Comparison of ENCODE assay signal across 19 mouse cellular contexts in genomic region chr5:89646940-89647339, GRCm38 (mm10).
A peak's percentile ranks its signal among the peaks of the same experiment; 100 is the strongest.
DNase-seq lines count a peak whose midpoint lies in the region; ATAC-seq and TF ChIP-seq lines count a peak whose summit lies in the region.
"Had no signal": no experiment of that assay in that cellular context is flagged by ENCODE, and none has a peak within 500 bp of the region (broad histone marks: within the 10 kb centered on the region; RNA-seq: fewer than 3 reads in every experiment).

No protein-coding gene starts in this region.

- H3K4me2 ChIP-seq in lung, postnatal 0 days (replicated peaks; ENCODE audit: low read depth, low read length): no peak overlapping the region
- H3K4me2 ChIP-seq in heart, embryonic 12.5 days: no peak overlapping the region
- H3K4me2 ChIP-seq: embryonic facial prominence, embryonic 12.5 days; forebrain, embryonic 13.5 days; forebrain, embryonic 15.5 days had no signal

- TF ChIP-seq CTCF in lung, postnatal 0 days (IDR thresholded peaks at IDR 0.05): no peak

- no peak for TF ChIP-seq EP300 in lung, postnatal 0 days (IDR thresholded peaks at IDR 0.05)

- peak; percentile 1 for DNase-seq in layer of hippocampus, adult 9-10 months (ENCODE audit: low spot score)
- DNase-seq in layer of hippocampus, adult 11-12 months (ENCODE audit: low spot score): no peak
- DNase-seq in lung, postnatal 0 days (ENCODE audit: low spot score): peak; percentile 9
- DNase-seq in lung, postnatal 25 days (ENCODE audit: low spot score): no peak
- DNase-seq in brain, embryonic 18.5 days (ENCODE audit: low read depth, low spot score): peak; percentile 3
- DNase-seq in yolk sac, embryonic 10.5 days (ENCODE audit: low spot score): no peak
- DNase-seq: adrenal gland, adult 2 months; adrenal gland, postnatal 14 days; adrenal gland, postnatal 36 days; cerebellum, adult 11-12 months; cerebellum, adult 9-10 months; cerebellum, postnatal 10 days; cerebellum, postnatal 25 days; forebrain, postnatal 0 days had no signal

- H3K27ac ChIP-seq in lung, postnatal 0 days (ENCODE audit: low read length): no peak overlapping the region
- H3K27ac ChIP-seq in heart, embryonic 12.5 days (ENCODE audit: poor library complexity, severe bottlenecking): no peak overlapping the region
- H3K27ac ChIP-seq: embryonic facial prominence, embryonic 10.5 days; embryonic facial prominence, embryonic 12.5 days; forebrain, embryonic 13.5 days; forebrain, embryonic 15.5 days had no signal

- H3K4me3 ChIP-seq in lung, postnatal 0 days (ENCODE audit: low read depth, low read length): no peak overlapping the region
- no peak overlapping the region for H3K4me3 ChIP-seq in heart, embryonic 12.5 days
- H3K4me3 ChIP-seq: embryonic facial prominence, embryonic 10.5 days; embryonic facial prominence, embryonic 12.5 days; forebrain, embryonic 13.5 days; forebrain, embryonic 15.5 days had no signal

- H3K27me3 ChIP-seq in lung, postnatal 0 days (replicated peaks; ENCODE audit: insufficient read depth, low read length): no peaks in the 10 kb centered on the region
- H3K27me3 ChIP-seq in heart, embryonic 12.5 days (replicated peaks): no peaks in the 10 kb centered on the region
- H3K27me3 ChIP-seq: embryonic facial prominence, embryonic 12.5 days; forebrain, embryonic 13.5 days; forebrain, embryonic 15.5 days had no signal

- H3K9me3 ChIP-seq in lung, postnatal 0 days (ENCODE audit: low read length): no peaks in the 10 kb centered on the region
- H3K9me3 ChIP-seq in heart, embryonic 12.5 days (replicated peaks): no peaks in the 10 kb centered on the region
- H3K9me3 ChIP-seq: embryonic facial prominence, embryonic 10.5 days; embryonic facial prominence, embryonic 12.5 days; forebrain, embryonic 13.5 days; forebrain, embryonic 15.5 days had no signal

- no peaks in the 10 kb centered on the region for H3K36me3 ChIP-seq in lung, postnatal 0 days (ENCODE audit: insufficient read depth, low read length)
- no peaks in the 10 kb centered on the region for H3K36me3 ChIP-seq in heart, embryonic 12.5 days
- H3K36me3 ChIP-seq: embryonic facial prominence, embryonic 10.5 days; embryonic facial prominence, embryonic 12.5 days; forebrain, embryonic 15.5 days had no signal

- ATAC-seq in lung, postnatal 0 days: no peak
- ATAC-seq in heart, embryonic 12.5 days (ENCODE audit: insufficient number of reproducible peaks, low FRiP score): no peak
- ATAC-seq: forebrain, embryonic 13.5 days; forebrain, embryonic 15.5 days; forebrain, postnatal 0 days had no signal

- no peak overlapping the region for H3K9ac ChIP-seq in lung, postnatal 0 days (replicated peaks; ENCODE audit: low read depth)
- no peak overlapping the region for H3K9ac ChIP-seq in heart, embryonic 12.5 days
- H3K9ac ChIP-seq: embryonic facial prominence, embryonic 12.5 days; forebrain, embryonic 13.5 days; forebrain, embryonic 15.5 days; forebrain, postnatal 0 days had no signal

- no peaks in the 10 kb centered on the region for H3K4me1 ChIP-seq in lung, postnatal 0 days (ENCODE audit: insufficient read depth, low read depth, low read length)
- H3K4me1 ChIP-seq in heart, embryonic 12.5 days (replicated peaks): no peaks in the 10 kb centered on the region
- H3K4me1 ChIP-seq: embryonic facial prominence, embryonic 10.5 days; embryonic facial prominence, embryonic 12.5 days; forebrain, embryonic 13.5 days; forebrain, embryonic 15.5 days had no signal

Comparison
In these comparisons a context has a peak if more than half of its experiments do, and no peak if none do; other contexts are left out.
1. DNase-seq: peak in layer of hippocampus, adult 9-10 months (single experiment), lung, postnatal 0 days (single experiment) and brain, embryonic 18.5 days (single experiment); none in layer of hippocampus, adult 11-12 months (single experiment), lung, postnatal 25 days (single experiment) and yolk sac, embryonic 10.5 days (single experiment).